Mouse (Mus musculus) spleen, adult 2 months (tissue): ENCODE data around the gene Aamdc. TPM values are rescaled to one million over a fixed set of nuclear protein-coding genes. Genes with fewer than 3 reads are reported as not detected.

Source experiments
- DNase-seq, 2 experiments: peaks; one replicate each; pipeline versions ENCODE4 v3.0.0 to v3.0.0-alpha.2; 2012 to 2021; ENCODE audit warnings: low spot score in 2 of 2, low read depth in 1 of 2
- H3K27ac ChIP-seq: fragments of 200-500 bp; 2 replicates; pipeline ENCODE4 v1.5.1; 2012; ENCODE audit warnings: low read length, inconsistent platforms; ENCODE audit not compliant: insufficient read depth
- H3K27me3 ChIP-seq: fragments of 200-500 bp; 2 replicates; pipeline ENCODE4 v1.6.1; 2012; ENCODE audit warnings: mild to moderate bottlenecking, moderate library complexity, low read length, inconsistent platforms; ENCODE audit not compliant: control insufficient read depth, insufficient read depth
- H3K36me3 ChIP-seq: fragments of 200-500 bp; 2 replicates; pipeline ENCODE4 v1.6.1; 2012; ENCODE audit warnings: mild to moderate bottlenecking, low read length, inconsistent platforms; ENCODE audit not compliant: control insufficient read depth, insufficient read depth
- H3K4me1 ChIP-seq: fragments of 200-500 bp; 2 replicates; pipeline ENCODE4 v1.6.1; 2011; ENCODE audit warnings: inconsistent platforms; ENCODE audit not compliant: control insufficient read depth, insufficient read depth, insufficient read length
- H3K4me3 ChIP-seq: fragments of 200-500 bp; 2 replicates; pipeline ENCODE4 v1.5.1; 2011; ENCODE audit warnings: mild to moderate bottlenecking, inconsistent platforms; ENCODE audit not compliant: insufficient read depth, insufficient read length; ENCODE audit errors: extremely low read depth
- CTCF ChIP-seq: fragments of 200-500 bp; IDR thresholded peaks from 2 replicates; pipeline ENCODE4 v1.5.1; 2011; ENCODE audit warnings: mild to moderate bottlenecking, inconsistent platforms; ENCODE audit not compliant: insufficient read depth, insufficient read length, insufficient replicate concordance; ENCODE audit errors: extremely low read depth
- POLR2A ChIP-seq: fragments of 200-500 bp; IDR thresholded peaks from 2 replicates; pipeline ENCODE4 v1.6.1; 2011; ENCODE audit warnings: low read depth, low read length, inconsistent platforms
- WGBS: fragments of 180-500 bp; shearing (Covaris S2); methylation state at CpG from one replicate; pipeline ENCODE4 v1.1.7; 2018; 5-methylcytosine and 5-hydroxymethylcytosine counted together
- polyA plus RNA-seq: library from polyadenylated mRNA; depleted of rRNA; stranded (reverse); fragments of >200 nt; gene quantifications from 2 replicates; pipeline ENCODE4 v1.2.3, GENCODE M21; 2012; rRNA removed

Aamdc gene
- polyA plus RNA-seq, 1 experiment = 8.7 TPM

- H3K27me3 ChIP-seq = no peaks in the 10 kb centered on the region
- no peak for DNase-seq
- H3K4me3 ChIP-seq = no peak overlapping the region
- WGBS = 91% methylated on average over 5 of the region's 5 CpGs
- TF ChIP-seq POLR2A = no peak
- no peaks in the 10 kb centered on the region for H3K4me1 ChIP-seq
- peaks cover 38% of the 10 kb centered on the region for H3K36me3 ChIP-seq
- no peak overlapping the region for H3K27ac ChIP-seq
These were observed 42.7 kb downstream of the Aamdc start for GRCm38 (mm10) chr7:97536571-97536970.

- TF ChIP-seq POLR2A (no peak), CTCF (no peak)
- 93% methylated on average over 5 of the region's 5 CpGs for WGBS
- DNase-seq = no peak
These were observed 43.8 kb downstream of the Aamdc start for GRCm38 (mm10) chr7:97535531-97535930.

GRCm38 (mm10) chr7:97519935-97520334, 59.4 kb downstream of the Aamdc start:
- no peak overlapping the region for H3K27ac ChIP-seq
- no peak for TF ChIP-seq CTCF
- no peak for TF ChIP-seq POLR2A
- H3K4me1 ChIP-seq = no peaks in the 10 kb centered on the region
- H3K36me3 ChIP-seq = peaks cover 34% of the 10 kb centered on the region
- H3K27me3 ChIP-seq = no peaks in the 10 kb centered on the region
- no peak overlapping the region for H3K4me3 ChIP-seq
- no peak for DNase-seq
- WGBS = 91% methylated on average over 2 of the region's 2 CpGs

More at GRCm38 (mm10) chr7:97535531-97535930, 43.8 kb downstream of the Aamdc start:
- Histone ChIP-seq H3K27ac (no peak overlapping the region), H3K27me3 (no peaks in the 10 kb centered on the region), H3K4me3 (no peak overlapping the region), H3K36me3 (peaks cover 37% of the 10 kb centered on the region), H3K4me1 (no peaks in the 10 kb centered on the region)

- Histone ChIP-seq H3K4me1 (no peaks in the 10 kb centered on the region), H3K27me3 (no peaks in the 10 kb centered on the region), H3K27ac (no peak overlapping the region), H3K36me3 (peaks cover 54% of the 10 kb centered on the region), H3K4me3 (no peak overlapping the region)
- no peak for DNase-seq
- 88% methylated on average over 1 of the region's 1 CpGs for WGBS
- TF ChIP-seq POLR2A (no peak), CTCF (no peak)
These were observed 64.5 kb downstream of the Aamdc start for GRCm38 (mm10) chr7:97514786-97515185.

GRCm38 (mm10) chr7:97500555-97501209, 78.6 kb downstream of the Aamdc start:
- H3K27ac ChIP-seq = no peak overlapping the region
- no peak for TF ChIP-seq POLR2A
- no peak for TF ChIP-seq CTCF
- WGBS = 90% methylated on average over 5 of the region's 5 CpGs
- DNase-seq = no peak
- H3K36me3 ChIP-seq = peaks cover 22% of the 10 kb centered on the region
- no peaks in the 10 kb centered on the region for H3K27me3 ChIP-seq
- H3K4me1 ChIP-seq = no peaks in the 10 kb centered on the region
- H3K4me3 ChIP-seq = no peak overlapping the region

Other genes with a start within 250 kb of the Aamdc start
- gene Usp35, start 247.5 kb downstream of the Aamdc start, polyA plus RNA-seq = 8.5 and 9.8 TPM in 2 replicates
- 2.7 and 2.8 TPM in 2 replicates for gene Kctd21, start 247.2 kb downstream of the Aamdc start, polyA plus RNA-seq
- gene Alg8, start 207.9 kb downstream of the Aamdc start, polyA plus RNA-seq = 7.4 and 9.0 TPM in 2 replicates
- gene Ndufc2, start 179.5 kb downstream of the Aamdc start, polyA plus RNA-seq = 46.4 and 67.0 TPM in 2 replicates
- 4.4 and 4.8 TPM in 2 replicates for gene Thrsp, start 161.8 kb downstream of the Aamdc start, polyA plus RNA-seq
- gene Kctd14, start 128.2 kb downstream of the Aamdc start, polyA plus RNA-seq = 5.1 and 6.5 TPM in 2 replicates
- 60.8 and 61.7 TPM in 2 replicates for gene Ints4, start 98.5 kb downstream of the Aamdc start, polyA plus RNA-seq
- gene Rsf1, start 392 bp upstream of the Aamdc start, polyA plus RNA-seq = 1.7 and 1.8 TPM in 2 replicates
- gene Clns1a, start 117.1 kb upstream of the Aamdc start, polyA plus RNA-seq = 18.4 and 18.9 TPM in 2 replicates
- gene Aqp11, start 158.8 kb upstream of the Aamdc start, polyA plus RNA-seq = 0.78 and 1.2 TPM in 2 replicates
- gene Pak1, start 209.0 kb upstream of the Aamdc start, polyA plus RNA-seq = 6.5 and 7.3 TPM in 2 replicates